Mouse (Mus musculus): ENCODE data around the gene Hibadh. TPM values are rescaled to one million over a fixed set of nuclear protein-coding genes. Genes with fewer than 3 reads are reported as not detected.

The Hibadh gene
- polyA plus RNA-seq, 1 experiment from 2014 or later = 97.4 TPM

- no peak overlapping the region for H3K4me3 ChIP-seq (ENCODE audit: control insufficient read depth in 1 of 2, insufficient read depth in 1 of 2, low read depth in 1 of 2, low read length in 2 of 2)
- H3K4me1 ChIP-seq (ENCODE audit: control insufficient read depth in 2 of 2, insufficient read depth in 2 of 2, low read length in 2 of 2) = peaks cover 0 to 9% of the 10 kb centered on the region in 2 experiments; a peak in 2 of 4 replicates
- no peaks in the 10 kb centered on the region for H3K9me3 ChIP-seq (ENCODE audit: control insufficient read depth, low read length)
- no peaks in the 10 kb centered on the region for H3K27me3 ChIP-seq (ENCODE audit: control insufficient read depth, insufficient read depth, low read length)
- WGBS = 59% methylated on average over 1 of the region's 1 CpGs
- H3K4me2 ChIP-seq (ENCODE audit: low read length) = no peak overlapping the region
- H3K36me3 ChIP-seq (ENCODE audit: control insufficient read depth, insufficient read depth, low read length) = no peaks in the 10 kb centered on the region
- no peak for ATAC-seq (ENCODE audit: insufficient number of reproducible peaks, insufficient read depth, low FRiP score, low read depth)
- H3K9ac ChIP-seq (ENCODE audit: low read length) = no peak overlapping the region
- no peak overlapping the region for H3K27ac ChIP-seq (replicated peaks in 1 of 2; ENCODE audit: control insufficient read depth in 1 of 2, insufficient read depth in 1 of 2, low read depth in 2 of 2, low read length in 2 of 2)
These were observed 45.4 kb downstream of the Hibadh start for GRCm38 (mm10) chr6:52594752-52595151.

- Histone ChIP-seq H3K9me3 (ENCODE audit: control insufficient read depth, low read length) (no peaks in the 10 kb centered on the region), H3K27ac (replicated peaks in 1 of 2; ENCODE audit: control insufficient read depth in 1 of 2, insufficient read depth in 1 of 2, low read depth in 2 of 2, low read length in 2 of 2) (no peak overlapping the region), H3K9ac (ENCODE audit: low read length) (no peak overlapping the region), H3K4me1 (ENCODE audit: control insufficient read depth in 2 of 2, insufficient read depth in 2 of 2, low read length in 2 of 2) (peaks cover 0 to 2% of the 10 kb centered on the region in 2 experiments; a peak in 1 of 4 replicates), H3K4me3 (ENCODE audit: control insufficient read depth in 1 of 2, insufficient read depth in 1 of 2, low read depth in 1 of 2, low read length in 2 of 2) (no peak overlapping the region), H3K36me3 (ENCODE audit: control insufficient read depth, insufficient read depth, low read length) (peaks cover 6% of the 10 kb centered on the region; the same call in 1 of the 2 replicates), H3K4me2 (ENCODE audit: low read length) (no peak overlapping the region), H3K27me3 (ENCODE audit: control insufficient read depth, insufficient read depth, low read length) (no peaks in the 10 kb centered on the region)
- no peak for ATAC-seq (ENCODE audit: insufficient number of reproducible peaks, insufficient read depth, low FRiP score, low read depth)
These were observed 53.6 kb downstream of the Hibadh start for GRCm38 (mm10) chr6:52586564-52586963.

DNA sequence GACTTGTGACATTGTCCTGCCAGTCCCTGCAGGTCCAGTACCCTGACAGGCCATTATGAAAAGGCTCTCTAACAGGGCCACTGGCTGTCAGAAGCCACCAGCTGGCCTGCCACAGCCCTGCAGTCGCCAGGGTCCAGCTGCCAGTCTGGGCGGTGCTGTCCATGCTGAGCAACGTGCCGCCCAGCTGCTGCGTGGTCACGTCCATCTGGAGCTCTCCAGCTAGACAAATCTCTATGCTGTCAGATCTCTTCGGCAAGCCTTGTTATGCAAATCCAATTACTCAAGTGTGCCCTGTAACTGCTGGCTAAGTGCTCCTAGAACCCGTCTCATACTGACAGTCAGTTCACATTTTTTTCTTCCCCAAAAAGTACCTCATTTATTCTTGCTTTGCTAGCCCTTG lies 55.8 kb downstream of the Hibadh start:
- ATAC-seq (ENCODE audit: insufficient number of reproducible peaks, insufficient read depth, low FRiP score, low read depth) = no peak
- H3K4me3 ChIP-seq (ENCODE audit: control insufficient read depth in 1 of 2, insufficient read depth in 1 of 2, low read depth in 1 of 2, low read length in 2 of 2) = no peak overlapping the region
- H3K9ac ChIP-seq (ENCODE audit: low read length) = no peak overlapping the region
- H3K4me2 ChIP-seq (ENCODE audit: low read length) = no peak overlapping the region
- H3K9me3 ChIP-seq (ENCODE audit: control insufficient read depth, low read length) = no peaks in the 10 kb centered on the region
- H3K27ac ChIP-seq (replicated peaks in 1 of 2; ENCODE audit: control insufficient read depth in 1 of 2, insufficient read depth in 1 of 2, low read depth in 2 of 2, low read length in 2 of 2) = no peak overlapping the region
- 23% methylated on average over 8 of the region's 8 CpGs for WGBS
- no peaks in the 10 kb centered on the region for H3K27me3 ChIP-seq (ENCODE audit: control insufficient read depth, insufficient read depth, low read length)
- H3K4me1 ChIP-seq (ENCODE audit: control insufficient read depth in 2 of 2, insufficient read depth in 2 of 2, low read length in 2 of 2) = peaks cover 0 to 2% of the 10 kb centered on the region in 2 experiments; a peak in 1 of 4 replicates
- peaks cover 6% of the 10 kb centered on the region; the same call in 1 of the 2 replicates for H3K36me3 ChIP-seq (ENCODE audit: control insufficient read depth, insufficient read depth, low read length)

DNA sequence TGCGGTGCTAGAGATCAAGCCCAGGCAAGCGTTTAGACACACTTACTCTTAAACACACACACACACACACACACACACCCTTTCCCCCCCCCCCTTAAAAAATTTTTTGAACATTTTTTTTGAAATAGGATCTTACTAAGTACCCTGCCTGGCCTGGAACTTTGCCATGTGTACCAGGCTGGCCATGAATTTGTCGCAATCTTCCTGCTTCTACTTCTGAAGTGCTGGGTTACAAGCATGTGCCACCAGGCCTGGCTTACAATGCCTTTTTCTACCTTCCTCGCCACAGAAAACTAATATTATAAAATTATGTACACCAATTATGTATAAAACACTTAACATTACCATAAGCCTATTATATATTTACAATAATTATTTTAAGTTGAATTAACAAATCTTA lies 59.1 kb downstream of the Hibadh start:
- Histone ChIP-seq H3K4me1 (ENCODE audit: control insufficient read depth in 2 of 2, insufficient read depth in 2 of 2, low read length in 2 of 2) (peaks cover 3 to 4% of the 10 kb centered on the region in 2 experiments; a peak in 2 of 4 replicates), H3K27me3 (ENCODE audit: control insufficient read depth, insufficient read depth, low read length) (no peaks in the 10 kb centered on the region), H3K4me2 (ENCODE audit: low read length) (no peak overlapping the region), H3K27ac (replicated peaks in 1 of 2; ENCODE audit: control insufficient read depth in 1 of 2, insufficient read depth in 1 of 2, low read depth in 2 of 2, low read length in 2 of 2) (no peak overlapping the region), H3K9ac (ENCODE audit: low read length) (no peak overlapping the region), H3K4me3 (ENCODE audit: control insufficient read depth in 1 of 2, insufficient read depth in 1 of 2, low read depth in 1 of 2, low read length in 2 of 2) (no peak overlapping the region), H3K36me3 (ENCODE audit: control insufficient read depth, insufficient read depth, low read length) (no peaks in the 10 kb centered on the region), H3K9me3 (ENCODE audit: control insufficient read depth, low read length) (no peaks in the 10 kb centered on the region)
- WGBS = 85% methylated on average over 4 of the region's 4 CpGs
- ATAC-seq (ENCODE audit: insufficient number of reproducible peaks, insufficient read depth, low FRiP score, low read depth) = no peak

DNA sequence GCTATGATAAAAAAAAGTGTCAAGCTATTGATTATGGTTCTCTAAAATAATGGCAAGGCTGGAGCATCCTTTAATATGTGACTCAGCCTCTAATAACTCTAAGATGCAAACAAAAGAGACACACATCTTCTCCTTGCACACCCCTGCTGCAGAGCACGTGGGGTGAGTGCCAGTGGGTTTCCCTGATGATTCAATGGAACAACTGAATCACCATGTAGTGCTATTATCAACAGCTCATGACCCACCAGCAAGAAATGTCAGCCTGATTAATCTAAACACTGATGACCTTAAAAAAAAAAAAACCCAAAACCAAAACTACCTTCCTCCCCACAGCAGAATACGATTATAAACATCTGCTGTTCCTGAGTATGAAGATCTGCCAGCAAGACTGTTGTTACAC lies 61.9 kb downstream of the Hibadh start:
- H3K9me3 ChIP-seq (ENCODE audit: control insufficient read depth, low read length) = no peaks in the 10 kb centered on the region
- no peak overlapping the region for H3K4me3 ChIP-seq (ENCODE audit: control insufficient read depth in 1 of 2, insufficient read depth in 1 of 2, low read depth in 1 of 2, low read length in 2 of 2)
- ATAC-seq (ENCODE audit: insufficient number of reproducible peaks, insufficient read depth, low FRiP score, low read depth) = no peak
- no peak overlapping the region for H3K9ac ChIP-seq (ENCODE audit: low read length)
- 66% methylated on average over 2 of the region's 2 CpGs for WGBS
- H3K27ac ChIP-seq (replicated peaks in 1 of 2; ENCODE audit: control insufficient read depth in 1 of 2, insufficient read depth in 1 of 2, low read depth in 2 of 2, low read length in 2 of 2) = no peak overlapping the region
- no peaks in the 10 kb centered on the region for H3K36me3 ChIP-seq (ENCODE audit: control insufficient read depth, insufficient read depth, low read length)
- no peaks in the 10 kb centered on the region for H3K27me3 ChIP-seq (ENCODE audit: control insufficient read depth, insufficient read depth, low read length)
- H3K4me1 ChIP-seq (ENCODE audit: control insufficient read depth in 2 of 2, insufficient read depth in 2 of 2, low read length in 2 of 2) = peaks cover 2 to 7% of the 10 kb centered on the region in 2 experiments; a peak in 2 of 4 replicates
- H3K4me2 ChIP-seq (ENCODE audit: low read length) = no peak overlapping the region

DNA sequence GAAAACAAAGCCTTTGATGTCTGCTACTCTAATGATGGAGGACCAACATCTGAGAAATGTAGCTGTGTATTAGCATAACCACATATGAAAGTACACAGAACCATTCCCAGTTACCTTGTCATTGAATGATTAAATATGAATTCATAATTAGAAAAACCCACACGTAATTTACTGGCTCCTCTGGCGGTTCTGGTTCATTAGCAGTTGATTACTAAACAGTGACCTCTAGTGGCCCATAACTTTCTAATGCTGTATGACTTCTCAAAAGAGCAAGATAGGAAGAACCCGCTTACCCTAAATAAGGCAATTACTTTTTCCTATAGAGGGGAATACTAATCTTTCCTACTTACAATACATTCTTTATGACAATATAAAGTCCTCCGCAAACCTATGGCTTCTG lies 62.9 kb downstream of the Hibadh start:
- Histone ChIP-seq H3K27me3 (ENCODE audit: control insufficient read depth, insufficient read depth, low read length) (no peaks in the 10 kb centered on the region), H3K36me3 (ENCODE audit: control insufficient read depth, insufficient read depth, low read length) (peaks cover 8% of the 10 kb centered on the region; the same call in 1 of the 2 replicates), H3K4me2 (ENCODE audit: low read length) (no peak overlapping the region), H3K27ac (replicated peaks in 1 of 2; ENCODE audit: control insufficient read depth in 1 of 2, insufficient read depth in 1 of 2, low read depth in 2 of 2, low read length in 2 of 2) (no peak overlapping the region), H3K4me1 (ENCODE audit: control insufficient read depth in 2 of 2, insufficient read depth in 2 of 2, low read length in 2 of 2) (peaks cover 2 to 7% of the 10 kb centered on the region in 2 experiments; a peak in 2 of 4 replicates), H3K4me3 (ENCODE audit: control insufficient read depth in 1 of 2, insufficient read depth in 1 of 2, low read depth in 1 of 2, low read length in 2 of 2) (no peak overlapping the region), H3K9me3 (ENCODE audit: control insufficient read depth, low read length) (no peaks in the 10 kb centered on the region), H3K9ac (ENCODE audit: low read length) (no peak overlapping the region)
- ATAC-seq (ENCODE audit: insufficient number of reproducible peaks, insufficient read depth, low FRiP score, low read depth) = no peak
- 28% methylated on average over 4 of the region's 4 CpGs for WGBS

DNA sequence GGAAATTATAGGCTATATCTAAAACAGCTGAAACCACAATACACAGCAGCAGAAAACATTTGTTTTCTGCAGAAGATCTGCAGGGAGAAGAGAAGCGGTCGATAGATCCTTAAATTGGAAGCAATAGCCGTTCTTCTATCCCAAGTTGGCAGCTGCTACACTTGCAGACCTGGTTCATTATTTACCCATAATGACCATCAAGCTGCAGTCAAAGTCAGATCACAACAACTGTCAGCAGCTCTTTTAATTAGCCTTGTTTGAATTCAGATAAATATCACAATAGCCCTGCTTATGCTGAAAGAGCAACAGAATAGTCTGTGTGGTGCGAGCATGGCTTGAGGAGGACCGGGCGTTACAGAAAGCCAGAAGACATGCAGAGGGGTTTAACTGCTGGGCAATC lies 71.5 kb downstream of the Hibadh start:
- H3K4me2 ChIP-seq (ENCODE audit: low read length) = no peak overlapping the region
- no peaks in the 10 kb centered on the region for H3K4me1 ChIP-seq (ENCODE audit: control insufficient read depth in 2 of 2, insufficient read depth in 2 of 2, low read length in 2 of 2)
- no peak overlapping the region for H3K4me3 ChIP-seq (ENCODE audit: control insufficient read depth in 1 of 2, insufficient read depth in 1 of 2, low read depth in 1 of 2, low read length in 2 of 2)
- WGBS = 90% methylated on average over 6 of the region's 6 CpGs
- no peaks in the 10 kb centered on the region for H3K9me3 ChIP-seq (ENCODE audit: control insufficient read depth, low read length)
- peaks cover 9% of the 10 kb centered on the region; the same call in 1 of the 2 replicates for H3K36me3 ChIP-seq (ENCODE audit: control insufficient read depth, insufficient read depth, low read length)
- ATAC-seq (ENCODE audit: insufficient number of reproducible peaks, insufficient read depth, low FRiP score, low read depth) = no peak
- no peaks in the 10 kb centered on the region for H3K27me3 ChIP-seq (ENCODE audit: control insufficient read depth, insufficient read depth, low read length)
- no peak overlapping the region for H3K27ac ChIP-seq (replicated peaks in 1 of 2; ENCODE audit: control insufficient read depth in 1 of 2, insufficient read depth in 1 of 2, low read depth in 2 of 2, low read length in 2 of 2)
- H3K9ac ChIP-seq (ENCODE audit: low read length) = no peak overlapping the region
